Mouse (Mus musculus) T-cell, adult 66 days (primary cell): ENCODE results near the gene Stx5a. TPM values are rescaled to one million over a fixed set of nuclear protein-coding genes. Genes with fewer than 3 reads are reported as not detected.

Experiments used
- total RNA-seq, 2 experiments: library from RNA; stranded (reverse); gene quantifications; 3 replicates in 1 of 2; 4 replicates in 1 of 2; pipeline ENCODE4 v1.2.4; 2023

The Stx5a gene
- 100 to 1,000 TPM; 226 to 241 TPM for total RNA-seq

GRCm38 (mm10) chr19:8741243-8741869, at the start of gene Stx5a:
Gene Stx5a, plus strand, starts transcription at chr19:8741413.

GRCm38 (mm10) chr19:8722907-8723573, 18.2 kb upstream of the Stx5a start, which contains the start of gene Slc3a2:
Gene Slc3a2, minus strand, starts transcription at chr19:8723369.

GRCm38 (mm10) chr19:8735389-8736159, 5.6 kb upstream of the Stx5a start, which contains the start of gene Wdr74:
Gene Wdr74, plus strand, starts transcription at chr19:8735827.

GRCm38 (mm10) chr19:8740603-8741002, 610 bp upstream of the Stx5a start, which contains the start of gene 1700092M07Rik:
Gene 1700092M07Rik, plus strand, starts transcription at chr19:8740718.

GRCm38 (mm10) chr19:8756635-8757387, 15.6 kb downstream of the Stx5a start, which contains the start of gene Nxf1:
Gene Nxf1, plus strand, starts transcription at chr19:8757073.

GRCm38 (mm10) chr19:8770567-8771270, 29.5 kb downstream of the Stx5a start, which contains the start of gene Tmem223:
Gene Tmem223, plus strand, starts transcription at chr19:8770996.

GRCm38 (mm10) chr19:8774086-8774835, 33.0 kb downstream of the Stx5a start, which contains the start of gene Tmem179b:
Gene Tmem179b, minus strand, starts transcription at chr19:8774467.

GRCm38 (mm10) chr19:8786008-8786781, 45.0 kb downstream of the Stx5a start, which contains the start of gene Taf6l:
Gene Taf6l, minus strand, starts transcription at chr19:8786417.

GRCm38 (mm10) chr19:8798264-8798946, 57.2 kb downstream of the Stx5a start, which contains the start of gene Polr2g:
Gene Polr2g, minus strand, starts transcription at chr19:8798577.

GRCm38 (mm10) chr19:8802130-8802821, 61.1 kb downstream of the Stx5a start, which contains the start of gene Zbtb3:
Gene Zbtb3, plus strand, starts transcription at chr19:8802555.

Other genes starting within 250 kb of the Stx5a start
- gene Slc22a8, start 150.2 kb upstream of the Stx5a start, total RNA-seq: not detected
- gene Slc22a6, start 123.4 kb upstream of the Stx5a start, total RNA-seq: not detected
- not detected for gene Chrm1, start 77.6 kb upstream of the Stx5a start, total RNA-seq
- 100 to 1,000 TPM; 186 to 208 TPM for gene Slc3a2, start 18.0 kb upstream of the Stx5a start, total RNA-seq
- gene Wdr74, start 5.6 kb upstream of the Stx5a start, total RNA-seq: 10 to 100 TPM; 87.5 to 97.1 TPM
- gene 1700092M07Rik, start 695 bp upstream of the Stx5a start, total RNA-seq: 10 to 100 TPM; 11.8 to 13.2 TPM
- gene Nxf1, start 15.7 kb downstream of the Stx5a start, total RNA-seq: 100 to 1,000 TPM; 459 to 471 TPM
- gene Tmem223, start 29.6 kb downstream of the Stx5a start, total RNA-seq: 10 to 100 TPM; 46.9 to 48.0 TPM
- gene Tmem179b, start 33.1 kb downstream of the Stx5a start, total RNA-seq: 10 to 100 TPM; 66.4 to 71.6 TPM
- gene Taf6l, start 45.0 kb downstream of the Stx5a start, total RNA-seq: 10 to 100 TPM; 13.8 to 17.4 TPM
- gene Polr2g, start 57.2 kb downstream of the Stx5a start, total RNA-seq: 10 to 100 TPM; 60.3 to 66.7 TPM
- gene Zbtb3, start 61.1 kb downstream of the Stx5a start, total RNA-seq: 1 to 10 TPM in 1 of 2 experiments, under 1 TPM in 1; 0.99 to 1.1 TPM
- 10 to 100 TPM; 30.4 to 30.6 TPM for gene Ttc9c, start 77.9 kb downstream of the Stx5a start, total RNA-seq
- gene Hnrnpul2, start 78.6 kb downstream of the Stx5a start, total RNA-seq: 100 to 1,000 TPM; 105 to 110 TPM
- gene AC129217.1, start 88.4 kb downstream of the Stx5a start, total RNA-seq: 10 to 100 TPM in 1 of 2 experiments, 1 to 10 TPM in 1; 2.4 to 17.5 TPM
- gene Bscl2, start 96.1 kb downstream of the Stx5a start, total RNA-seq: 10 to 100 TPM; 39.2 to 44.0 TPM
- not detected for gene Gng3, start 97.8 kb downstream of the Stx5a start, total RNA-seq
- 1 to 10 TPM in 1 of 2 experiments, under 1 TPM in 1; 0.96 to 1.5 TPM for gene Lrrn4cl, start 109.4 kb downstream of the Stx5a start, total RNA-seq
- 100 to 1,000 TPM; 115 to 121 TPM for gene Ubxn1, start 130.1 kb downstream of the Stx5a start, total RNA-seq
- gene Uqcc3, start 139.5 kb downstream of the Stx5a start, total RNA-seq: 10 to 100 TPM; 33.0 to 39.5 TPM
- gene Lbhd1, start 142.3 kb downstream of the Stx5a start, total RNA-seq: 10 to 100 TPM; 13.4 to 24.7 TPM
- gene Gm49403, start 142.5 kb downstream of the Stx5a start, total RNA-seq: not detected
- 10 to 100 TPM; 20.3 to 25.8 TPM for gene 1810009A15Rik, start 147.4 kb downstream of the Stx5a start, total RNA-seq
- gene Gm49416, start 147.5 kb downstream of the Stx5a start, total RNA-seq: 1 to 10 TPM; 1.9 to 4.8 TPM
- 10 to 100 TPM; 23.9 to 26.9 TPM for gene Ints5, start 151.6 kb downstream of the Stx5a start, total RNA-seq
- gene Ganab, start 156.7 kb downstream of the Stx5a start, total RNA-seq: 100 to 1,000 TPM; 161 to 162 TPM
- 10 to 100 TPM; 57.0 to 61.4 TPM for gene B3gat3, start 179.0 kb downstream of the Stx5a start, total RNA-seq
- 1 to 10 TPM; 5.8 to 6.1 TPM for gene Rom1, start 187.9 kb downstream of the Stx5a start, total RNA-seq
- 10 to 100 TPM; 91.2 to 97.8 TPM for gene Eml3, start 188.1 kb downstream of the Stx5a start, total RNA-seq
- gene Mta2, start 200.5 kb downstream of the Stx5a start, total RNA-seq: 100 to 1,000 TPM; 206 to 212 TPM
- 10 to 100 TPM; 31.6 to 34.9 TPM for gene Tut1, start 212.4 kb downstream of the Stx5a start, total RNA-seq
- gene Eef1g, start 225.6 kb downstream of the Stx5a start, total RNA-seq: 100 to 1,000 TPM; 615 to 678 TPM
- 100 to 1,000 TPM; 113 to 135 TPM for gene Ahnak, start 247.9 kb downstream of the Stx5a start, total RNA-seq